Mouse (Mus musculus) retina, postnatal 1 day (tissue): ENCODE measurements around the gene Rbm10.

Source experiments
- DNase-seq: peaks from one replicate; pipeline ENCODE4 v3.0.0-alpha.2; 2012

The Rbm10 gene

DNA sequence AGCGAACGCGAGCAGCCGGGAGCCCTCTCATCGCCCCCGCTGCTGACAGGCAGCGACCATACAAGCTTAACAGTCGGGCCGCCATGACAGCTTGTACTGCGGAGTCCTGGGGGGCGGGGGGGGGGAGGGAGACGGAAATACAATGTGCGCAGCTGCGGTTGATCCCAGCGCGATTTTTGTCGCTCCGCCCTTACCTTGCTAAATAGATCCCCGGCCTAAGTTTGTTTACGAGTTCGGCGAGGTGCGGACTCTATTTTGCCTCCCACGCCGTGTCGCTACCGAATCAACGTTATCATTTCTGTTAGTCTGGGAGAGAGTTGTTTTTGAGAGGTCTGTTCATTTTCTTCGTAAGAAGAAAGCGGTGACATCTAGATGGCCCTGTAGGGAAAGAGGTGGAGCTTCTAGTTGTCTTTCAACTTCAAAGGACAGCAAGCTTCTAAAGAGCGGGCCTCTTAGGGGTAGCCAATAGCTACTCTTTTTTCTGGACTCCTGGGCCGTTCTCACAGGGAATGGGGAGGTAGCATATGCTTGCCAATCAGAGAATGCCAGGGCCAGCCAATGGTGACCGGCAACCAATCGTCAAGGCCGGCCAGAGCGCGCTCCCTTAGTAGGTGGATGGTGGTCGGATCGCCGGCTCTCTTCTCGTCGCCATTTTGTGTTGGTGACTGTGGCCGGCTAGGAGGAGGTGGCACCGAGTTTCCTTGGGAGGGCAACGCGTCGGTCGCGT, at the start of gene Rbm10, which contains the start of gene Ndufb11:
TSS of gene Rbm10 (plus strand) at position 328 of the 727 bp plus-strand sequence.
TSS of gene Ndufb11 (minus strand) at position 444 of the 727 bp plus-strand sequence.
- DNase-seq: peak; percentile 91

DNA sequence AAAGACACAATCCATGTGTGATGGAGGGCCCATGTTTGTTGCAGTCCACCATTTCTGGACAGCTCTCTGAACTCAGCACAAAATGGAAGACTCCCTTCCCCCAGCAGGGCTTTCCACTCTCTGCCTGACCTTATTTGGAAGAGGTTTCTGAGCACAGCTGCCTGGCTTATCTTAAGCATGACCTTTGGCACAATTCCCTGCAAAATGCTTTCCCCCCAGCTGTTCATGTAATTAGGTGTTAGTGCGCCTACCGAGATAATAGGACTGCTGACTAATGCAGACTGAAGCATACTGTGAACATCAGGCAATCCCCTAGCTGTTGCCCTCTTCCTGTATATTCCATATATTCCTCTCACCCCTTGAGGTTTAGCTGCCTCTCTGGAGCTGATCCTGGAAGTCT, 46.3 kb upstream of the Rbm10 start:
- peak; percentile 59 for DNase-seq

DNA sequence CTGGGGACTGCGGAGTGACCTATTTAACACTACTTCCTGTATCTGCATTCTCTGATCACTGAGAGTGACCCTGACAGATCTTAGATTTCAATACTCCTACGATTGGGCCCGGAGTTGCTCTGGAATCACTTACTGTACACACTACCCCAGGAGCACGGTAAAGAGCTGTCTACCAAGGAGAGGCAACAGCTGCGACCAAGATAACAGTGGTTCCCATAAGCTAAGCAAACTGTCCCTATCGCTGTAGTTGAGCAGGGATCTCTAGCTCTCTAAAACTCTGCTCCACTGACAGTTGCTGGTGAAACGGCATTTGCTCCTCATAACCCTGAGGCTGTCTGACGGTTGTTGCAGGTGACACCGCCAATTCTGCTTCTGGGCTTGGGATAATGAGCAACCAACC, 44.6 kb upstream of the Rbm10 start:
- DNase-seq: peak; percentile 18

DNA sequence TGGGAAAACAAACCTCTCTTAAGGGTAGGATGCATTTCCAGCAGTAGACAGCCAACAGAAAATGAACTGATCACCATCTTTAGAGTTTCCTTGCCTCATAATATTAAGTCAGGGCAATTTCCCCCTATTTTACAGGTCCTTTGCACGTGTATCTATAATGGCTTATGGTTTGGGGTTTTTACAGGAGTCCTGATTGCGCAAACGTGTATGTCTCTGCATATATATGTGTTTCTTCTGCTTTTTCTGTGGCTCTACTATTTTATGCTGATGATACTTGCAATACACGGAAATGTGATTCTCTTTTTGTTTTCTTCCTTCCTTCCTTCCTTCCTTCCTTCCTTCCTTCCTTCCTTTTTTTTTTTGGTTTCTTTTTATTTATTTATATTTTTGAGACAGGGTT, 43.4 kb upstream of the Rbm10 start:
- DNase-seq: no peak

- peak; percentile 4 for DNase-seq
Observed at GRCm38 (mm10) chrX:20587968-20588367, 29.3 kb upstream of the Rbm10 start.

DNA sequence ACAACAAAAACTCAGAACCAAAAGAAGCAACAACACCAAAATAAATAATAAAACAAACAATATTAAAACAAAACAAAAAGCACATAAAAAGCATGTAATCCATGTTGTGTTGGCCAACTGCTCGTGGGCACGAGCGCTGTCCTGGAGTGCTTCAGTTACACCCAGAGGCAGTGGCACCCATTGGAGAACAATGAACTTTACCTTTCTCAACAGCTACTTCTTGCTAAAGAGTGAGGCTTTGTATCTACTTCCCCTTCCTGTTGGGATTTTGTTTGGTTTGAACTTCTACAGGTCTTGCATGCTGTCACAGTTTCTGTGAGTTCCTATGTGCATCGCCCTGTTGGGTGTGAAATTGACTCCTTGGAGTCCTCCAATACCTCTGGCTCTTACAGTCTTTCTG, 8.8 kb upstream of the Rbm10 start:
- DNase-seq: no peak

DNA sequence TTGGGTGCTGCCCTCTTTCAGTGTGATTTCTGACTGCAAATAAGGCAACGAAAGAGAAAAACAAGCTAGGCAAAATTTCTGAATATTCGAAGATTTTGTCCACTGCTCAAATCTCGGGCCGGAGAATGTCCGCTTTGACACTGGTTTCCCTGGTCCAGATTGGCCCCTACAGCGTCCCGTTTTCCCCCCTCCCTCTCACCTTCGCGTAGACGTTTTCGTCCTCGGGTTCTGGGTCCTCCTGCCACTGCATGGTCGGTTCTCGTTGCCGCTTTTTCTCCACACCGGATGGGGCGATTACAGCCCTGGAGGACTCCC, 485 bp upstream of the Rbm10 start:
- no peak for DNase-seq

DNA sequence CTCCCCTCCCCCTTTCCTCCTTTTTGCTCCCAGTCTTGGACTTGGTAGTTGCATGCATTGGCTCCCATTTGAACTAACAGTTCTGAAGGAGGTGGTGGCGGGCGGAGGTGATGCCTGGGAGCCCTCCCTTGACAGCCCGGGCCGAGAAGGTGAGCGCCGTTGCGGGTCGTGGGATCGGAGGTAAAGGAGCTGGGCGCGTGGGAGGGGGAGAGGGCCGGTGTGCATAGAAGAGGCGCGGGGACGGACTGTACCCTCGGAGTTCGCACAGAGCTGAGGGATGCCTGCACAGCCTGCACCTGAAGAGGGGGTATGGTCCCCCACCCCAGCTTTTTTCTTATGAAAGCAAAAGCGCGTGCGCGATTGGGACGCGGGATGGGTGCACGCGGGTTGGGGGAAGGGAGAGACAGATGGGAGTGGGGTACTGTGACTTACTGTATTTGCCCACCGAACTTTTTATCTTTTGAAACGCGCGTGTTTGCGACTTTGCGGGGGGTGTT, 648 bp downstream of the Rbm10 start:
- no peak for DNase-seq

DNA sequence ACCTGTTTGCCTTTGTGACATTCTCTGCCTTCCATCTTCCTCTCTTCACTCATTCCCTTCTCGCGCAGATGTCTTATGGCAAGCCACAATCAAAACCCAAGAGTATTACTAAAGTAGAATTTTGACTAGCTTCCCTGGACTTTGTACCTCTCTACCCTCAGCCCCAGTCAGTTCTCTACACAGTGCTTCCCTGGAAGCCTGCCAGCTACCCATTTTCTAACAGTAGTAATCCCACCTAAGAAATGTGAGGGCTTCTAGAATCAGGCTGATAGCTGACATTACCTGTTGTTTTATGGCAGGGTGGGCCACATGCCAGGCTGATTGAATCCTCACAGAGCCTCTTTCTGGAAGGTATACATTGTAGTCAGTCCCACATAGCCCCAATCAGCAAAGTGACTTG, 20.8 kb downstream of the Rbm10 start:
- DNase-seq: no peak

DNA sequence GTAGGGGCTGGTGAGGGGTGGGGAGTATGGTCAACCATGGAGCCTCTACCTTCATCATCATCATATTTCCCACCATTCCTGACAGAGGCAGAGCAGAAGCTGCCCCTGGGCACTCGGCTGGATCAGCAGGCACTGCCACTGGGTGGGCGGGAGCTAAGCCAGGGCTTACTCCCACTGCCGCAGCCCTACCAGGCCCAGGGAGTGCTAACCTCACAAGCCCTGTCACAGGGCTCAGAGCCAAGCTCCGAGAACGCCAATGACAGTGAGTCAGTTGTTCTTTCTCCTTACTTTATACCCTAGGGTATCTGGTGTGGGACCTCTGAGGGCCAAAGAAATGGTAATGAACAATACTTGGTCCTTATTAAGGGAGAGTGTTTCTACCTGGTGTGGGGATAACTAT, 27.5 kb downstream of the Rbm10 start:
- DNase-seq: no peak

GRCm38 (mm10) chrX:20657593-20657992, 40.3 kb downstream of the Rbm10 start:
- no peak for DNase-seq

DNA sequence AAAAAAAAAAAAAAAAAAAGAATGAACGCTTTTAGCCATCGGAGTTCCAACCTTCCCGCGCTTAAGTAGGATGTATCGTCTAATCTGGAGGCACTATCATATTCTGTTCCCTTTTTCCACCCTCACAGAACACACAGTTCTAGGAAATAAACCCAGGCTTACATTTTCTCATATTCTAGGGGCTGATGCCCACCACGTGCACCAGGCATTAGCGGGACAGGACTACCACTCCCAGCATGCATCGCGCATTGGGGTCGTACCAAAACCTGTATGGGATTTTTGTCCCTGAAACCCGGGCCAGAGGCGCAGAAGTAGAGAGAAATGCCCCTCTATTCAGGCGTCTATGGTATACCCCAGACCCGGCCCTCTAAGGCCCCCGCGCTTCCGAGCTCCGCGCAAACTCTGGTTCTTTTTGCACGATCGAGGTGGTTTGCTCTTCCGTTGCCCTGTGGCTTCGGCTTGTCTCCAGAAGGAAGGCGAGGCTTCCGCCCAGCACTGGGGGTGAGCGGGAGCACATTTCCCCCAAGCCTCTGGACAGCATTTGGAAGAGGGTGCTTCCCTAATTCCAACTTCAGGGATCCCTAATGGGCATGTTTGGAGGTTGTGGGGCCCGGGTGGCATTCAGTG, 40.8 kb downstream of the Rbm10 start, which contains the start of gene Uba1:
TSS of gene Uba1 (plus strand) at position 301 of the 627 bp plus-strand sequence.
- peak; percentile 93 for DNase-seq

DNA sequence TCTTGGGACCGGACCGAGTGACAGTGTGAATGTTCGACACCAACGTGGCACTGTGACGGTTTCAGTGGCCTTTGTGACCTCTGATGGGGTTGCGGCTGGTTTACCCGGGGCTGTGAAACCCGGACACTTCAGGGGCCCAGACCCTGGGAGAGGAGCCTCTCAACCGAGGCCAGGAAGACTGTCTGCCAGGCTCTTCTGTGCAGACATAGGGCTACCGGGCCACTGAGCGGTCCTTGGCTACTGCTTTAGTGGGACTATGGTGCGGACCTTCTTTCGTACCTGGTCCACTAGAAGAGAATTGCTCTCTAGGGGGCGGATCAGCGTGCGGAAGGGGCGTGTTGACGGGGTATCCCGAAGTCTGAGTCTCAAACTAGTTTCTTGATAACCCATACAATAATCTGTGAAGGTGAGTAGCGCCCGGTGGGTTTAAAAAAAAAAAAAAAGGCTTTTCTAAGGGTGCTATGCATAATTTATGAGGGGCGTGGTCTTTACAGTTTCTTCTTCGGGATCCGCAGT, 41.6 kb downstream of the Rbm10 start:
- no peak for DNase-seq

- DNase-seq: no peak
Observed at GRCm38 (mm10) chrX:20662317-20662715, 45.0 kb downstream of the Rbm10 start.

GRCm38 (mm10) chrX:20662716-20663443, 45.6 kb downstream of the Rbm10 start:
- peak; percentile 95 for DNase-seq

DNA sequence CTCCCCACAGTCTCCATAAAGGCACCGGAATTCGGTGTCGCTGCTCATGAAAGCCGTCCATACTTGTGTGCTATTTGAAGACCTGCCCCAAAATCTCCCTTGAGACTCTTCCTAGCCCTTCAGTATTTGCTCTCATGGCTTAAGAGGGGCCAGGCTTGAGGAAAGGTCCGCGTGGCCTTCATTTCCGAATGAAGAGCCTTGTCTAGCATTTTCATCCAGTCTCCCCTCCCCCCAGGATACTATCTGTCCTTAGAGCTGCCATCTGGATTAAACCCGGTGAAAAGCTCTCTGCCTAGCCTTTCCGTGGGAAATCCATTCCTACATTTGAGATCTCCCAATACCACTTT, 46.1 kb downstream of the Rbm10 start:
- DNase-seq: no peak

DNA sequence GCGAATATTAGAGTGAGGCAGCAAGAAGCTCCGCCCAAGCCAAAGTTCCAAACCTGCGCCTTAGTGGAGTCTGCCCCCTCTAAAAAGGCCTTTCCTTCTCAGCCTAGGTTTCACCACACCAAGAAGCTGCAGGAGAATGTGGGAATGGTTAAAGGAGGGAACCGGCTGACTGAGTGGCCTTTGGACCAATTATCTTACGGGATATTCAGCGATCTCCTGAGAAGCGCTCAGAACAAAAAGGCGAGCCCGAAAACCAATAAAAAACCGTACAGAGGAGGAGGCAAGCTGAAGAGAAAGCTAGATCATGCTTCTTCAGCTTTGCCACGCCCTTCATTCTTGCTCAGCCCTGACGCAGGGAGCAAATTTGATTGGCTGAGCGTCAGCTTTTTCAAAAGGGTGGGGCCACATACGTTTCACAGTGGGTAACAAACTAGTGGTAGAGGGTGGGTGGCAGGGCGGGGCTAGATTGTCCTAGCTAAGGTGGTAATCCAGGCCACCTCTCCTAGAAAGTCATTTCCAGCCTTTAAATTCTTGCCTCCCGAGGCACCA, 70.3 kb downstream of the Rbm10 start, which contains the start of gene Cdk16:
TSS of gene Cdk16 (plus strand) at position 436 of the 549 bp plus-strand sequence.
- DNase-seq: peak; percentile 95

GRCm38 (mm10) chrX:20688068-20688547, 70.8 kb downstream of the Rbm10 start:
- peak; percentile 93 for DNase-seq

DNA sequence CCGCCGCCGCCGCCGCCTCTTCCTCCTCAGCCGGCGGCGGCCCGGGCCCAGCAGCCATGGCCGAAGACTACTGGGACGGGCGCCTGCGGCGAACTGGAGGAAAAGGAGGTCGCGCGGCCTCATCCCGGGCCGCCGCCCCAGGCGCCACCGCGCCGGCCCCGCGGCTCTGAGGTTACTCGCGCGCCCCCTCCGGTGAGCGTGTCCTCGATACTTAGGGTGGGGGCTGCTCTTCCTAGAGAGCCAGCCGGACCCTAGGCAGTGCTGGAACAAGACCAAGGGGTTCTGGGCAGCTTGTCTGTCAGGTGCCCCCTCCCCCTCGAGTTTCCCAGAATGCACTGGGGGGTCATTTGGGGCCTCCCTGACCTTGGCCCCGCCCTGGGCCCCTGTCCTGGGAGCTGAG, 71.3 kb downstream of the Rbm10 start:
- peak; percentile 87 for DNase-seq

- DNase-seq: no peak
Observed at GRCm38 (mm10) chrX:20691566-20691965, 74.3 kb downstream of the Rbm10 start.

DNA sequence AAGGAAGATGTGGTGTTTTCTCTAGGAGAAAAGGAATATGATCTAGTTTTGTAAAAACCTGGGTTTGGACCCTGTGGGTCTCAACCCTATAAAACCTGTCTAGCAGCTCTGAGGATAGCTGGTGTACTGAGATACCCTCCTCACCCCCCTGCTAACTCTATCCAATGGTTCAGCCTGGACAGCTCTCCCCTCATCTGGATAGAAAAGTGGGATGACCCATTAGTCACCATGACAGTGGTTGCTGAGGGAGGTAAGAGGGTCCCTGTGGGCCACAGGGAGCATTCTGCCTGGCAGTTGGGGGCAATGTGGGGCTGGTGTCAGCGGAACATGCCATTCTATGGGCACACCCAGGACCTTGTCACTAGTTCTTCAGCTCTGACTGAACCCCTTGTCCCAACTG, 75.3 kb downstream of the Rbm10 start:
- DNase-seq: peak; percentile 2

DNA sequence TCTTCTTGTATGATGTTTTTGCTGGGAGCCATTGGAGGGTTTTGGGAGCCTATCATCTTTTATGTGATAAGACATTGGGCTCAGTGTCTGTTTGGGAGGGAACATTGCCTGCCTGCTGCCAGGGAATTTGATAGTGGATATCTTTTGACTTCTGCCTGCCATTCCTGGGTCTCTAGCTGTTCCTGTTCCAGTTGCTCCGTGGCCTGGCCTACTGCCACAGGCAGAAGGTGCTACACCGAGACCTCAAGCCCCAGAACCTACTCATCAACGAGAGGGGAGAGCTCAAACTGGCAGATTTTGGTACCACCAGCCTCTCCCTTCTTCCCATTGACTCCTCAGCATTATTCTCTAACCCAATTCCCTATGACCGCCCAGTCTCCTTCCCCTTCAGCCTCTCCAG, 78.5 kb downstream of the Rbm10 start:
- no peak for DNase-seq
